Mouse (Mus musculus): ENCODE data around the gene Cers2.
"Not testable (repeated sequence)": the region's sequence is repeated elsewhere in the genome, so short reads cannot be mapped to it uniquely, and the experiment has no call there.

Cers2 gene

DNA sequence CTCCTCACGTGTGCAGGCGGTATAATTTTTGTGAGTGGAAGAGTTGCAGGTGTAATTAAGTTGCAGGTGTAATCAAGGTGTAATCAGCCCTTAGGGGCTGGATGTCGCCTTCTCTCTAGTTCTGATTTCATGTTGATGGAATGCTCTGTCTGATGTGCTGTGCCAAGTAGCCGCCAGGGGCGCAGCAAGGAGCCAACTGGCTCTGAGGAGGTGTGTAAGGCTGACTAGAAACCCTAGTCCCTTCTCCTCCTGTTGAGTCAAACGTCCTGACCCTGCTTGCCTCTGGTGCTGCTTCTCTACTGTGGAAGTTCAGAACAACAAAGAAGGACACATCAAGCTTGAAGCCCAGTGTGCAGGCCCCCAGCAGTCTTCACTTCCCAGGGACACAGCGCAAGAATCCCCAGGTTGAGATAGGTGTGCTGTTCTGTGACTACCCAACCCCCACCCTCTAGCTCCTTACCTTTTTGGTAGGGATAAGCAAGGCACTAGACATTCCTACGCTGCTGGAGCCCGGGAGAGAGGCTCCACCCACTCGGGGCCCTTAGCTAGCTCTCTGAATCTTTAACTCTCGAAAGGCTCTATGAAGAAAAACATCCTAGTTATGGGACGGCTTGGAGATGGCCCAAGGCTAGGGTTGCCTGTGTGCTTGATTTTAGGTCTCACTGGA, 3.0 kb downstream of the Cers2 start:
- peak; percentile 46 for DNase-seq (ENCODE audit: low read depth, low spot score)

DNA sequence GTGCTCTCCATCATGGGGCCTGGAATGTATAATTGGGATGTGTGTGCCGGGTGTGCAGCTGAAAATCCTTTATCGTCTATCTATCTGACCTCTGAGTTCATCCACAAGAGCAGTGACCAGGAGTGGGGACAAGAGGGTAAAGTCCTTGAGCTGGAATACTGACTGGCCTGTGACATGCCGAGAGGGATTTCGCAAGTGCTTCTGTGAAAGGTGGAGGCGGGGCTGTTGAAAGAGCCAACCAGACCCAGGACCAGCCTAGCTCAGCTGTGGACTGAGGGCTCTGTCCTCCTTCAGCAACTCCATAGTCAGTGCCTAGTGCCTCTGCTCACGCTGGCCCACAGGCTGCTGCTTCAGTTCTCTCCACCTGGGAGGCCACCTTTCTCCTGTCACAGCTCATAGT, 4.0 kb downstream of the Cers2 start:
- no peak for DNase-seq (ENCODE audit: low read depth, low spot score)

DNA sequence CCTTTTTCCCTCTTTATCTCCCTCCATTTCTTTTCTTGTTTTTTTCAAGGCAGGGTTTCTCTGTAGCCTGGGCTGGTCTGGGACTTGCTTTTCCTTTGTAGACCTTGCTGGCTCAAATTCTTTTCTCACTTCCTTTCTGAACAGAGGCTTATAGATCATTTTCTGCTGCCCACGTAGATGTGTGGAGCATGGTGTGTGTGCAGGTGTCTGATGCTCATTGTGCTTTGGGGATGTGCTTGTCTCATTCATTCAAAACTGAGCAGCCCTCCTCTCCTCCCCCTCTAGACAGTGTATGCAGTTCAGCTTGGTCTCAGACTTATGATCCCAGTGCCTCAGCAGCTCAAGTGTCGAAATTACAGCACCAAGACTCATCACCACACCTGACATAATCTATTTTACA, 4.5 kb downstream of the Cers2 start:
- DNase-seq (ENCODE audit: low read depth, low spot score), result no peak

DNA sequence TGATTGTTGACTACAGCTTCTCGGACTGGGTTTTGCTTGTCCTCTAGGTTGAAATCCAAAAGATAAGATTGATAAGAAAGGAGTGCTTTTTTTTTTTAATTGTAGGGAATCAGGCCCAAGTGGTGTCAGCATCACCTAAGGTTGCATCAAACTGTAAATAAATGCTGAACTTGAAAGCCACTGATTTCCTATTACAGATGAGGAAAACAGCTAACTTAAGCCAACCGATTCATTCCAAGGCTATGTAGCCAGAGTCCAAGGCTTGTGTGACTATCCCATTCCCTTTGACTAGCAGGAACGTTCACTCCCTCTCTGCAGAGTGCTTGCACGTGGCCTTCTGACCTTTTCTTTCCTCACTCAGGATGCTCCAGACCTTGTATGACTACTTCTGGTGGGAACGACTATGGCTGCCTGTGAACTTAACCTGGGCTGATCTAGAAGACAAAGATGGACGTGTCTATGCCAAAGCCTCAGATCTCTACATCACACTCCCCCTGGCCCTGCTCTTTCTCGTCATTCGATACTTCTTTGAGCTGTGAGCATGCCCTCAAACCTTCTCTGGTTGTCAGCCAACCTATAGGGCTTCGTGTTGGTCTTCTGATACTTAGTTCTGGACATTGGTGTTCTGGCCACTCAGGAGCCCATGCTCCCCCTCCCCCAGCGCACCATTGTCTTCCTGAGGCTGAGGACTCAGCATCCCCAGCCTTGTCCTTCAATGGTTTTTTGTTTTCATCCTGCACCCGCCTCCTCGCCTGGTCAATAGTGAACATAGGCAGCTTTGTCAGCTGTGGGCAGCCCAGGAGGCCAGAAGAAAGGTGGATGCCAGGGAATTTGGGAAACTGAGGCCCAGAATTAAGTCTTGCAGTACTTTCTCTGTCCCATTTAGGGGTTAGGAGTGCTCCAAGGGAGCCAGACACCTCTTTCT, 5.4 kb downstream of the Cers2 start:
- no peak for DNase-seq (ENCODE audit: low read depth, low spot score)

DNA sequence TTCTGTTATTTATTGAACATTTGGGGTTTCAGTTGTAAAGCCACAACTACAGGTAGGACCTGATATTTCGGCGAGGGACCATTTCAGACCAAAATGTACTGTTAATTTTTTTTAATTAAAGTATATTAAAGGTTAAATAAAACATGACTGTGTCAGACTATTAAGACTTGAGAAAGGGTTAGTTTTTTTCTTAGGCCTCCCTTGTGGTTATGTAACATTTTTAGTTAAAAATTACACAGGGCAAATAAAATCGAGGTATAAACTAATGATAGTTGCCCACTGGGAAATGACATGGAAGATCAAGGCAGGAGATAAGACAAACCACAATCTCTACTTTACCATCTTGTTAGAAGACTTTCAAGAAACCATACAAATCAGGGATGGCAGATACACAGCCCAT, 8.8 kb downstream of the Cers2 start:
- no peak for DNase-seq (ENCODE audit: low read depth, low spot score)

DNA sequence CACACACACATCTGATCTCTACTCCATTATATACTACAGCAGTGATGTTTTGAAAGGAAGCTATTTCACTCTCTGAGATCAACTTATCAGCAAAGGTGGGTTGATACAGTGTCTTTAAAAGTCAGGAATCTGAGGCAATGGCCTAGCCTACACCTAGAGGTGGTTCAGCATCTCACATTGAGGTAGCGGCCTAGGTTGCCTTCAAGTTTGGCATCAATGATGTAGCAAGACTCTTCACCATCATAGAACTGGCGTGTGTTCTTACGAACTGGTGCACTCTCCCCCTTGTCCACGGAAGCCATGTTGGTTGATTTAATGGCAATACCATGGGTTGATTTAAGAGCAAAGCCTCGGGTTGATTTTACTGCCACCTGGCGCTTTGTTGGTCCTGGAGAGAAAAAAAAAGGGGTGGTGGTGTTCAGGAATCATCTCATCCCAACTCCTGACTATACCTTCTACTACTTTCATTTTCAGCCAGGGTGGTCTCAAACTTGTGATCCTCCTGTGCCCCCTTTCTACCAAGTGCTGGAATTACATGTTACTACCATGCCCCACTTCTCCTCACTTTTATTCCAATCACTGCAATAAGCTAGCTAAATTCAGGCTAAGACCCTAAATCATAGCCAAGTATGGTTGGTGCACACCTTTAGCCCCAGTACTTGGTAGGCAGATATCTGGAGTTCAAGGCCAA, 10.0 kb downstream of the Cers2 start:
- DNase-seq (ENCODE audit: low read depth, low spot score), result no peak

DNA sequence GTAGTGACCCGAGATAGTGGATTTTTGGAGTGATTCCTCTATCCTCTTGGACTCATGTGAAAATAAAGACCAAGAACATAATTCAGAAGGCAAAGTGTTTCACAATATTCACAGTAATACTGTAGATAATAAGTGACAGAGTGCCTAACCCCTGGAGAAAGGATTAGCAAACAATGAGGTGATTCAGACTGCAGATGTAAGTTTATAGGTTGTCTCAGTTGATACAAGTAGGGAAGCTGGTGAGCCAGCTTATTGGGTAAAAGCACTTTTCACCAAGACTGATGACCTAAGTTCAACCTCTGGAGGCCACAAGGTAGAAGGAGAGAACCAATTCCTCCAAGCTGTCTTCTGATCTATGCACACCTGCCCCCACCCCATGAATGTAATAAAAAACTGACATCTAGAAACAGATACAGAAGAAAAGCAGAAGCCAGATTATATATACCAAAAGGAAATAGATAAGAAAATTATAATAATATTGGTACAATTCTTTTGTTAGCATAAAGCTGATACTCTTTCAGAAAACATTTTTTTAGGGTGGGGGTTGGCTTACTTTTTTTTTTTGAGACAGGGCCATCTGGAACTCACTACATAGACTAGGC, 14.3 kb downstream of the Cers2 start:
- DNase-seq (ENCODE audit: low read depth, low spot score), result no peak

DNA sequence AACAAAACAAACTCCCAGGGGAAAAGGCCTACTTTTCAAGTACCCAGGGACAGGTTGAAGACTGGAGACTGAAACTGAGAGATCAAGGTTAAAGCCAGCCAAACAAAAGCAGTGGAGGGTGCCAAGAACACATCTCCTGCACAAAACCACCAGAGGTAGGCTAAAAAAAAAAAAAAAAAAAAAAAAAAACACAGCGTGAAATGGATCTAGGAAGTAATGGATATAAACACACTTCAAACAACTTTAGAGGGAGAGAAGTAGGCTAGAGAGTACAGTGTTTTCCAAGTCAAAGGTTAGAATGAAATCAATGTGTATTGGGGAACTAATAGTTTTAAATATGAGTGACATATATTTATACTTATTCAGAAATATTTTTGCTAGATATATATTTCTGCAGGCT, 16.9 kb downstream of the Cers2 start:
- no peak for DNase-seq (ENCODE audit: low read depth, low spot score)

DNA sequence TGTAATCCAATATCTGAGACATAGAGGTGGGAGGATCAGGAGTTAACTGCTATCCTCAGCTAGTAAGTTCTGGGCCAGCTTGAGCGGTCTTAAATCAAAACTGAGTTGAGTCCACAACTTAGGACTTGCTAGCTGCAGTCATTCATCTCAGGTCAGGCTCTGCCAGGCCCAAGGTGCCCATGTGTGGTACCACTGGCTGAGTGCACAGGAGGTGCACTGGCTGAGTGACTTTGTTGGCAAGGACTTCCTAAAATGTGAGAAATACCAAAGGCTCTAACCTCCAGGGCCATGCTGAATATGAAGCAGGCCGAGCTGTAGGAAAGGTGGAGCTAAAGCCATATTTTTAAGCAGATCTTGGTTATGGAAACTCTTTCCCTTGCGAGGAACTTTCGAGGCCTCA, 22.8 kb downstream of the Cers2 start:
- DNase-seq (ENCODE audit: low read depth, low spot score), result no peak

DNA sequence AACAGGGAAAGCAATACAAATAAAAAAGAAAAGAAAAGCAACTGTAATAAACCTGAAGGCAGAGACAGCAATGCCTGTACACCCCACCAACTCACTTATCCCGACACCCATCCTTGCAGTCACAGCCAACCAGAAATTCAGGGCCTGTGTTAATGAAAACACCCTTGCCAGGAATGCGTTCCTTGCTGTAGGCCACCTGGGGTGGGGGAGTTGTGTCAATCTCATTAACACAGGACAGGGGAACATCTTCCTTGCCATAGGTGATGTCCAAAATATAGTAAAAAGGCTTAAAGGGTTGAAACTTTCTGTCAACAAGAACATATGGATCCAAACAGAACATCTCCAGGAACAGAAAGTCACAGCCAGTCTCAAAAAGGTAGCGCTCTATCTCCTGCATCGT, 23.7 kb downstream of the Cers2 start:
- DNase-seq (ENCODE audit: low read depth, low spot score), result no peak

DNA sequence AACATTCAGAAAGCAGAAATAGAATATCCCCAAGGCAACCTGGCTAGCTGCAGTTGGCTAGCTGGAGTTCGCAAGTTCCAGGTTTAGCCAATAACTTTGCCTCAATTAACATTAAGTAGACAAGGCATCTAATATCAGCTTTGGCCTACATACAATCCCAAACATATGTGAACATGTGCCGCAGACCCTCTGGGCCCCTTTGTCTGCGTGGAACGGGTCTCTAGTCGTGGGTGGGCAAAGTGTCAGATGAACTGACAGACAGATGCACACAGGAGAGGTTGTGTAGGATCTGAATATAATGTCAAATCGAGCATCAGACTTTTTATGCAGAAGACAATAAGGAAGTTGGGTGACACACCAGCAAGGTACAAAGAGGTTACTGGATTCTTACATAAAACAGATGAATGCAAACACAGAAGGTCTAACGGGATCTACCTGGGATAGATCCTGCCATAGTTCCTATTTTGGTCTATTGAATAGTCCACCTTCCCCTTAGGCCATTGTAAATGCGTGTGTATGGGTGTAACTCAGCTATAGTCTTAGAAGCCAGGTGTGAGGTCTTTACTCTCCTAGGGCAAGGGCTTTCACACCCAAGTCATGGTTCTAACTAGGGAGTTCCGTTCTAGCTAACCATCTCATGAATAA, 28.9 kb downstream of the Cers2 start:
- DNase-seq (ENCODE audit: low read depth, low spot score), result not testable (repeated sequence)

DNA sequence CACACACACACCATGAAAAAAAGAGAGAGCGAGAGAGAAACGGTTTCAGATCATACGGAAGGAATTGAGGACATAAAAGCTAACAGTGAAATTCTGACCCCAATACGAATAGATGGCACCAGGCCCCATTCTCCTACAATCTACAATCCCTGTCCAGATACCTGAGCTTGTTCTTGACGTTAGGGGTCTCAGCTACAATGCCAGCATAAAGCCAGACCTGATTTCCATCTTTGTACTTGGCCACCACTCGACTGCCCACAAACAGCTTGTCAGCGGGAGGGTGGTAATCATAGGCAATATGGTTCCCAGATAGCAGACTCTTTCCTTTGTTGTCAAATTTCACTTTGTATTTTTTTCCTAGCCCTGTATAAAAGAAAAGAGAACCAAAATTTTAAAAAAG, 31.9 kb downstream of the Cers2 start:
- DNase-seq (ENCODE audit: low read depth, low spot score), result no peak

DNA sequence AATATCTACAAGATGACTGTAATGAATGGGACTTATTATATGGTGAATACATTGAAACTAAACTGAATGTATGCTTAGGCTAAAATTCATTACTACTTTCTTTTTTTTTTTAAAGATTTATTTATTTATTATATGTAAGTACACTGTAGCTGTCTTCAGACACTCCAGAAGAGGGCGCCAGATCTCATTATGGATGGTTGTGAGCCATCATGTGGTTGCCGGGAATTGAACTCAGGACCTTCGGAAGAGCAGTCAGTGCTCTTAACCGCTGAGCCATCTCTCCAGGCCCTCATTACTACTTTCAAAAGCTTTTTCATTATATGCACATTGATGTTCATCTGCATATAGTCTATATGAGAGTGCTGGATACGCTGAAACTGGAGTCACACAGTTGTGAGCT, 33.8 kb downstream of the Cers2 start:
- DNase-seq (ENCODE audit: low read depth, low spot score), result not testable (repeated sequence)

DNA sequence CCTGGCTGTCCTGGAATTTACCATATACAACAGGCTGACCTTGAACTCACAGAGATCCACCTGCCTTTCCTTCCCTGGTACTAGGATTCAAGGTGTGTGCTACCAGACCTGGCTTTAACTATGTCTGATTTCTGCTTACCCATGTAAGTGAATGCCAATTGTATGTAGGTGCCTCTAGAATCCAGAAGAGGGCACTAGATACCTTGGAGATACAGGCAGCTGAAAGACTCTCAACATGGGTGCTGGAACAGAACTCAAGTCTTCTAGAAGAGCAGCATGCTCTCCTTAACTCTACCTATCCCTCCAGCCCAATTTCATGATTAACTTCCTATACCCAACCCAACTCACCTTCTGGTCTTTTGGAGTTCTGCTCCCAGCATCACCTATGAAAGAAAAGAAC, 34.9 kb downstream of the Cers2 start:
- peak; percentile 26 for DNase-seq (ENCODE audit: low read depth, low spot score)

DNA sequence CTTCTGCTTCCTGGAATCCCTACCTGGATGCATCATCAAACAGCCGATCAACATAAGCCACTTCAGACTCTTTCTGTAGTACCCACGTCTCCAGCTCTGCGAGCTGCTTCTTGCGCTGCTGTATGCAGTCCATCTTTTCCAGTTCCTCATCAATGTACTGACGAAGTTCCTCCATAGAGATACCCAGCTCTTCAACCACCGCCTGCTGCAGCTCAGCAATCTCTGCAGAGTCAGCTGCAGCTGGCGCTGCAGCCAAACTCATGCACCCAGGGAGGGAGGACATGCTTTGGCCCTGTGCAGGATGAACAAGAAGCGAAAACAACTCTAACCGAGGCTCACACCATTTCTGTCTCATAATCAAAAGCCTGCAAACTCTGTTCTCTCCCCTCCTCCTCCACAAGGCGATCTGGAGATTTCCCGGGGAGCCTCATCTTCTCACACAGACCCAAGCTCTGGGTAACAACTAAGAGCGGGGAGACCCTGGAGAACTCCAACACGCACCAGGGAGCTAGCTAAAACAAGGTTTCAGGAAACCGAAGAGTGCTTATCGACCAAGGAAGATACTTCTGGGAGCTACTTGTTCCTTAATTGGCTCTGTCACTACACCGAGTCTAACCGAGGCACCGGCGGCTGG, 41.4 kb downstream of the Cers2 start:
- not testable (repeated sequence) for DNase-seq (ENCODE audit: low read depth, low spot score)

DNA sequence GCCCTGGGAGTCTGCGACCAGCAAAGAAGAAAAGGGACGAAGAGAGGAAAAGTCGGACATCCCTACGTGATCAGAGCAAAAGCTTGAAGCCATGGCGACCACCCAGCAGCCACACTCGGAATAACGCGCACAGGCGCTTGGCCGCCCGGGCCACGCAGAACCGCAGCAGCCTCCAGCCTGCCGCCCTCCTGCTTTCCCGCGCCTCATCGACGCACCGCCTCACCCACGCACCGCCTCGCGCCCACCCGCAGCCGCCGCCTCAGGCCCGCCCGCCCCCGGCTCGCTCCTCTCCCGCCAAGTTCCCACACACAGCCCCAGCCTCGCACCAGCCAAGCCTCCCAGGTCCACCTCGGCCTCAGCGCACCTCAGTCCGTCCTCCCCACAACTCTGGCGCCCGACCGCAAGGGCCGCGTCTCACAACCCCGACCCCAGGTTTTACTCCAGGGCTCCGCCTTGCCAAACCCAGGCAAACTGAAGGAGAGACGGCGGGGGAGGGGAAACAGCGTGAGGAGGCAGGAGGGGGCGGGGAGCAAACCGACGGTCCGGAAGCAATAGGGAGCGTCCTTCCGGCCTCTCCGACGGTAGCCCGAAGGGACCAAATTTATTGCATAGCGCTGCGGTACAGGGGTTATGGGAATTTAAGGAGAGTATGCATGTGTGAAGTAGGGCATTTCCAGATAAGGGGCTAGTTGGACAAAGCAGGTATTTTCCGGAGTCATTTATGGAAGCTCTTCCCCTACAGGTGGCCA, 42.3 kb downstream of the Cers2 start, which contains the start of gene Setdb1:
Gene Setdb1, minus strand, starts transcription at position 502 of the 749 bp plus-strand sequence.
- DNase-seq (ENCODE audit: low read depth, low spot score), result peak; percentile 98

DNA sequence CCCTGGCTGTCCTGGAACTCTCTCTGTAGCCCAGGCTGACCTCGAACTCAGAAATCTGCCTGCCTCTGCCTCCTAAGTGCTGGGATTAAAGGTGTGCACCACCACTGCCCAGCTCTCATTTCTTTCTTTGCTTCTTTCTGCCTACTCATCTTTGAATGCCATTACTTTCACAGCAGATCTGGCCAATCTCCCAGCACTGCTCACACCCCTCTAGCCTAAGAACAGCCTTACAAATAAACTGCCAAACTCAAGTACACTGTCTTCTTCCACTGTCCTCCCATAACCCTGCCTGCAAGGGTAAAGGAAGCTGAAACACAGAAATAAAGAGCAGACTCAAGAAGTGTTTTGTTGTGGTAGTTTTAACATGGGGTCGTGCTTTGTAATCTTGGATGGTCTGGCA, 43.2 kb downstream of the Cers2 start:
- no peak for DNase-seq (ENCODE audit: low read depth, low spot score)

DNA sequence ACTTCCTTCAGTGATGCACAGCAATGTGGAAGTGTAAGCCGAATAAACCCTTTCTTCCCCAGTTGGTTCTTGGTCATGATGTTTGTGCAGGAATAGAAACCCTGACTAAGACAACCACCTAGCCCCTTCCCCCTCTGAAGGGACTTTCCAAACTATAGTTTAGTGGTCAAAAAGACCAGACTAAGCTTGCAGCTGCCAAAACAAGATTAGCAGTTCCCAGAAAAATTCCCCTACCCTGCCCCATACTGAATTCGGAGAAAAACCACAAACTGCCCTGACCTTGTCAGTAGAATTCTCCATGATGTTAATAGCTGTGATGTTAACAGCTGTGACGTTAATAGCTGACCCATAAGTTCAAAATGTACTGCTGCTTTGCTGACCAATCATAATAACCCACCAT, 45.7 kb downstream of the Cers2 start:
- DNase-seq (ENCODE audit: low read depth, low spot score), result not testable (repeated sequence)

DNA sequence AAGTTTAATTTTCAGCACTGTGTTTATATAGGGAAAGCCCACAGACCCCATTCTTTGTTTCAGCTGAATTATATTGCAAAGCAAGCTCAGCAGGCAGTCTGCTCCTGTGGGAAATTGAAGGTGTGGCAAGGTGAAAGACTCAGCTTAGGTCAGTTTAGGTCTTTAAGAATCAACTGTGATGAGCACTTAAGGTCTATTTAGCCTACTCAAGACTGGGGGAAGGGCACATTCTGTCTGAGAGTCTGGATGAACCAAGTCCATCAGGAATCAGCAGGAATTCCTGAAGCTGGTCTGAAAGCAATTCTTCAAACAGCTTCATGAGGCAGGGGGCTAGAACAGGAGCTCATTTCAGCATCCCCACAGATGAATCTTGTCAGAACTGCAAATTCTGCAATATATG, 55.5 kb downstream of the Cers2 start:
- no peak for DNase-seq (ENCODE audit: low read depth, low spot score)
